Mouse (Mus musculus) heart, embryonic 10.5 days (tissue): ENCODE data around the gene Htr6. TPM values are rescaled to one million over a fixed set of nuclear protein-coding genes. Genes with fewer than 3 reads are reported as not detected.

Source experiments
- DNase-seq: peaks from one replicate; pipeline ENCODE4 v3.0.0-alpha.2; 2017; ENCODE audit warnings: low spot score
- H3K27ac ChIP-seq: fragments of 300-500 bp; sonication (generic); 2 replicates; pipeline ENCODE4 v1.5.1; 2016; ENCODE audit warnings: mild to moderate bottlenecking
- H3K27me3 ChIP-seq: fragments of 300-500 bp; sonication (generic); 2 replicates; pipeline ENCODE4 v1.6.1; 2016; ENCODE audit warnings: mild to moderate bottlenecking; ENCODE audit not compliant: poor library complexity, insufficient read depth, severe bottlenecking
- H3K36me3 ChIP-seq: fragments of 300-500 bp; sonication (generic); 2 replicates; pipeline ENCODE4 v1.6.1; 2016; ENCODE audit warnings: mild to moderate bottlenecking, moderate library complexity
- H3K4me1 ChIP-seq: fragments of 300-500 bp; sonication (generic); 2 replicates; pipeline ENCODE4 v1.6.1; 2016; ENCODE audit warnings: mild to moderate bottlenecking
- H3K4me3 ChIP-seq: fragments of 300-500 bp; sonication (generic); 2 replicates; pipeline ENCODE4 v1.5.1; 2016; ENCODE audit warnings: mild to moderate bottlenecking, moderate library complexity
- H3K9me3 ChIP-seq: fragments of 300-500 bp; sonication (generic); 2 replicates; pipeline ENCODE4 v1.6.1; 2016; ENCODE audit warnings: mild to moderate bottlenecking, moderate library complexity
- WGBS: fragments of 180-500 bp; shearing (Covaris S2); methylation state at CpG from one replicate; pipeline ENCODE4 v1.1.7; 2016; 5-methylcytosine and 5-hydroxymethylcytosine counted together
- polyA plus RNA-seq: library from polyadenylated mRNA; unstranded; fragments of >200 nt; fragmentation: Nextera tagmentation; extraction: Ambion mirVana; gene quantifications from 2 replicates; pipeline ENCODE4 v1.2.1, GENCODE M21; 2016

Gene Htr6
- not detected in 2 replicates for polyA plus RNA-seq

- WGBS: under 1% methylated on average over 74 of the region's 77 CpGs
- peak within 1 kb of the TSS; percentile 67 for H3K4me3 ChIP-seq
- H3K27me3 ChIP-seq: peaks cover 78% of the 10 kb centered on the region
- no peaks in the 10 kb centered on the region for H3K36me3 ChIP-seq
- H3K4me1 ChIP-seq: peaks cover 17% of the 10 kb centered on the region
- no peaks in the 10 kb centered on the region for H3K9me3 ChIP-seq
- no peak for DNase-seq
- peak within 1 kb of the TSS; percentile 5; the same call in 1 of the 2 replicates for H3K27ac ChIP-seq
These were observed at the start of gene Htr6 for GRCm38 (mm10) chr4:139075041-139075711. Htr6 (minus strand) TSS chr4:139075570.

- WGBS: 89% methylated on average over 6 of the region's 6 CpGs
- Histone ChIP-seq H3K36me3 (peaks cover 8% of the 10 kb centered on the region), H3K4me3 (no peak overlapping the region), H3K9me3 (no peaks in the 10 kb centered on the region), H3K27ac (no peak overlapping the region), H3K4me1 (peaks cover 20% of the 10 kb centered on the region), H3K27me3 (no peaks in the 10 kb centered on the region)
- DNase-seq: no peak
These were observed 49.6 kb upstream of the Htr6 start for GRCm38 (mm10) chr4:139124940-139125339.

GRCm38 (mm10) chr4:139122557-139122956, 47.2 kb upstream of the Htr6 start:
- Histone ChIP-seq H3K36me3 (peaks cover 8% of the 10 kb centered on the region), H3K27ac (no peak overlapping the region), H3K4me1 (peaks cover 9% of the 10 kb centered on the region; the same call in 1 of the 2 replicates), H3K27me3 (no peaks in the 10 kb centered on the region), H3K4me3 (no peak overlapping the region), H3K9me3 (no peaks in the 10 kb centered on the region)
- 89% methylated on average over 4 of the region's 4 CpGs for WGBS
- DNase-seq: no peak

- WGBS: 73% methylated on average over 7 of the region's 7 CpGs
- H3K27ac ChIP-seq: no peak overlapping the region
These were observed 45.6 kb upstream of the Htr6 start for GRCm38 (mm10) chr4:139120998-139121397.

GRCm38 (mm10) chr4:139120281-139120814, 45.0 kb upstream of the Htr6 start:
- Histone ChIP-seq H3K4me1 (peaks cover 13% of the 10 kb centered on the region), H3K27me3 (no peaks in the 10 kb centered on the region), H3K27ac (no peak overlapping the region), H3K36me3 (peaks cover 6% of the 10 kb centered on the region; the same call in 1 of the 2 replicates), H3K4me3 (no peak overlapping the region), H3K9me3 (no peaks in the 10 kb centered on the region)
- no peak for DNase-seq
- 90% methylated on average over 4 of the region's 4 CpGs for WGBS

More at GRCm38 (mm10) chr4:139120998-139121397, 45.6 kb upstream of the Htr6 start:
- Histone ChIP-seq H3K9me3 (no peaks in the 10 kb centered on the region), H3K36me3 (peaks cover 6% of the 10 kb centered on the region; the same call in 1 of the 2 replicates), H3K27me3 (no peaks in the 10 kb centered on the region), H3K4me3 (no peak overlapping the region), H3K4me1 (peaks cover 13% of the 10 kb centered on the region)
- no peak for DNase-seq

GRCm38 (mm10) chr4:139116356-139117063, 41.1 kb upstream of the Htr6 start:
- Histone ChIP-seq H3K27ac (no peak overlapping the region), H3K4me1 (peaks cover 36% of the 10 kb centered on the region), H3K9me3 (no peaks in the 10 kb centered on the region), H3K27me3 (no peaks in the 10 kb centered on the region), H3K36me3 (peaks cover 6% of the 10 kb centered on the region; the same call in 1 of the 2 replicates), H3K4me3 (no peak overlapping the region)
- no peak for DNase-seq
- 90% methylated on average over 3 of the region's 3 CpGs for WGBS

- H3K36me3 ChIP-seq: peaks cover 6% of the 10 kb centered on the region; the same call in 1 of the 2 replicates
- DNase-seq: no peak
- WGBS: 94% methylated on average over 5 of the region's 5 CpGs
These were observed 40.4 kb upstream of the Htr6 start for GRCm38 (mm10) chr4:139115721-139116120.

GRCm38 (mm10) chr4:139112482-139112881, 37.1 kb upstream of the Htr6 start:
- H3K27me3 ChIP-seq: no peaks in the 10 kb centered on the region
- H3K9me3 ChIP-seq: no peaks in the 10 kb centered on the region
- no peak overlapping the region for H3K27ac ChIP-seq
- H3K4me3 ChIP-seq: no peak overlapping the region
- 75% methylated on average over 3 of the region's 3 CpGs for WGBS
- no peak for DNase-seq
- peaks cover 6% of the 10 kb centered on the region; the same call in 1 of the 2 replicates for H3K36me3 ChIP-seq
- peaks cover 42% of the 10 kb centered on the region for H3K4me1 ChIP-seq

More at GRCm38 (mm10) chr4:139115721-139116120, 40.4 kb upstream of the Htr6 start:
- no peaks in the 10 kb centered on the region for H3K9me3 ChIP-seq
- no peaks in the 10 kb centered on the region for H3K27me3 ChIP-seq
- H3K27ac ChIP-seq: no peak overlapping the region
- peaks cover 44% of the 10 kb centered on the region for H3K4me1 ChIP-seq
- no peak overlapping the region for H3K4me3 ChIP-seq

GRCm38 (mm10) chr4:139111421-139111820, 36.1 kb upstream of the Htr6 start:
- H3K36me3 ChIP-seq: peaks cover 2% of the 10 kb centered on the region; the same call in 1 of the 2 replicates
- WGBS: 41% methylated on average over 3 of the region's 3 CpGs
- H3K27me3 ChIP-seq: no peaks in the 10 kb centered on the region
- no peak for DNase-seq
- H3K9me3 ChIP-seq: no peaks in the 10 kb centered on the region
- H3K4me1 ChIP-seq: peaks cover 38% of the 10 kb centered on the region
- H3K27ac ChIP-seq: peak overlapping the region; percentile 29; the same call in 1 of the 2 replicates
- H3K4me3 ChIP-seq: no peak overlapping the region

GRCm38 (mm10) chr4:139110858-139111257, 35.5 kb upstream of the Htr6 start:
- no peak for DNase-seq
- WGBS: 49% methylated on average over 3 of the region's 3 CpGs
- H3K27me3 ChIP-seq: no peaks in the 10 kb centered on the region
- no peaks in the 10 kb centered on the region for H3K36me3 ChIP-seq
- H3K4me3 ChIP-seq: no peak overlapping the region
- H3K4me1 ChIP-seq: peaks cover 42% of the 10 kb centered on the region
- H3K9me3 ChIP-seq: no peaks in the 10 kb centered on the region
- H3K27ac ChIP-seq: peak overlapping the region; percentile 29; the same call in 1 of the 2 replicates

- Histone ChIP-seq H3K4me3 (no peak overlapping the region), H3K27ac (no peak overlapping the region), H3K4me1 (peaks cover 12% of the 10 kb centered on the region), H3K36me3 (peaks cover 38% of the 10 kb centered on the region), H3K9me3 (no peaks in the 10 kb centered on the region), H3K27me3 (no peaks in the 10 kb centered on the region)
- 91% methylated on average over 1 of the region's 1 CpGs for WGBS
- no peak for DNase-seq
These were observed 30.1 kb upstream of the Htr6 start for GRCm38 (mm10) chr4:139105453-139105852.

GRCm38 (mm10) chr4:139101546-139101945, 26.2 kb upstream of the Htr6 start:
- H3K27me3 ChIP-seq: no peaks in the 10 kb centered on the region

GRCm38 (mm10) chr4:139100326-139100725, 25.0 kb upstream of the Htr6 start:
- Histone ChIP-seq H3K27me3 (0 out of 2 replicates have a peak, but pooled peaks cover 4% of the 10 kb centered on the region), H3K9me3 (no peaks in the 10 kb centered on the region), H3K4me3 (no peak overlapping the region), H3K4me1 (0 out of 2 replicates have a peak, but pooled peaks cover 4% of the 10 kb centered on the region), H3K27ac (no peak overlapping the region), H3K36me3 (peaks cover 38% of the 10 kb centered on the region)
- WGBS: 94% methylated on average over 8 of the region's 8 CpGs
- no peak for DNase-seq

More at GRCm38 (mm10) chr4:139101546-139101945, 26.2 kb upstream of the Htr6 start:
- no peak overlapping the region for H3K4me3 ChIP-seq
- H3K27ac ChIP-seq: no peak overlapping the region
- no peaks in the 10 kb centered on the region for H3K9me3 ChIP-seq
- 69% methylated on average over 6 of the region's 6 CpGs for WGBS
- no peak for DNase-seq
- peaks cover 38% of the 10 kb centered on the region for H3K36me3 ChIP-seq
- H3K4me1 ChIP-seq: peaks cover 8% of the 10 kb centered on the region; the same call in 1 of the 2 replicates
